Mouse (Mus musculus): ENCODE data around the gene Rnf145.

DNA sequence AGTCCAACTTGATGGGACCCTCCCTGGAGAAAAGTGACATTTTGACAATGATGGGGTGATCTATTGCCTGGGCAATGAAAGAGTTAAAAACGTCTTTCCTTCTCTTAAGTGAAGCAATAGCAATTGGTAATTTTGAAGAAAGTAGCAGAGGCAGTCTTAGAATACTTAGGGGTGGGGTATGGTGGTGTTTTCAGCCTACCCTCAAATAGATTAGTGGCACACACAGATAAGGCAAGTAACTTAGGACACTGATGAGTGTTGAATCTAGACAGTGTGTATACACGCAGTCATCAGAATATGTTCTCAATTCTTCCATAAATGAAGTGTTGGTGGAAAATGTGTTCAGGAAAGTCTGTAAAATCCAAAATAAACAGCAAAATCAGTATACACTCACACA, 5.7 kb upstream of the Rnf145 start:
- TF ChIP-seq CTCF (IDR thresholded peaks at IDR 0.05; ENCODE audit: low read depth, low read length) (no peak), POLR2A (IDR thresholded peaks at IDR 0.05; ENCODE audit: borderline replicate concordance, low read depth, low read length) (no peak)
